Mouse (Mus musculus) neural tube, embryonic 11.5 days (tissue): ENCODE results near the gene Ctf2. TPM values are rescaled to one million over a fixed set of nuclear protein-coding genes. Genes with fewer than 3 reads are reported as not detected.
A peak's percentile ranks its signal among the peaks of the same experiment; 100 is the strongest.
"Not testable (repeated sequence)": the region's sequence is repeated elsewhere in the genome, so short reads cannot be mapped to it uniquely, and the experiment has no call there.

Experiments used
- ATAC-seq: fragments of 200-750 bp; cut with Nextera tagmentation; 2 replicates; pipeline ENCODE4 v1.8.0; 2017; ENCODE audit warnings: moderate number of reproducible peaks, mild to moderate bottlenecking, moderate TSS enrichment, moderate library complexity; ENCODE audit not compliant: insufficient read depth, low FRiP score, low TSS enrichment
- DNase-seq: peaks from one replicate; pipeline ENCODE4 v3.0.0-alpha.2; 2015; ENCODE audit warnings: low spot score
- H3K27ac ChIP-seq: fragments of 300-500 bp; sonication (generic); 2 replicates; pipeline ENCODE4 v1.5.1; 2014; ENCODE audit warnings: low read depth, mild to moderate bottlenecking, low read length
- H3K27me3 ChIP-seq: fragments of 300-500 bp; sonication (generic); 2 replicates; pipeline ENCODE4 v1.6.1; 2014; ENCODE audit warnings: mild to moderate bottlenecking, low read length, mixed read lengths; ENCODE audit not compliant: control insufficient read depth, insufficient read depth
- H3K36me3 ChIP-seq: fragments of 300-500 bp; sonication (generic); 2 replicates; pipeline ENCODE4 v1.6.1; 2014; ENCODE audit warnings: mild to moderate bottlenecking, low read length, moderate library complexity, mixed read lengths; ENCODE audit not compliant: control insufficient read depth, insufficient read depth
- H3K4me1 ChIP-seq: fragments of 300-500 bp; sonication (generic); 2 replicates; pipeline ENCODE4 v1.6.1; 2014; ENCODE audit warnings: low read length, mixed read lengths; ENCODE audit not compliant: control insufficient read depth, insufficient read depth
- H3K4me2 ChIP-seq: fragments of 300-500 bp; sonication (generic); 2 replicates; pipeline ENCODE4 v1.6.1; 2014; ENCODE audit warnings: low read depth, mild to moderate bottlenecking, moderate library complexity
- H3K4me3 ChIP-seq: fragments of 300-500 bp; sonication (generic); 2 replicates; pipeline ENCODE4 v1.5.1; 2014; ENCODE audit warnings: low read depth, low read length
- H3K9ac ChIP-seq: fragments of 300-500 bp; sonication (generic); 2 replicates; pipeline ENCODE4 v1.6.1; 2014; ENCODE audit warnings: mild to moderate bottlenecking, low read length
- H3K9me3 ChIP-seq: fragments of 300-500 bp; sonication (generic); 2 replicates; pipeline ENCODE4 v1.6.1; 2016; ENCODE audit warnings: low read length; ENCODE audit not compliant: control insufficient read depth
- WGBS: fragments of 180-500 bp; shearing (Covaris S2); extraction: QIAGEN DNeasy Blood & Tissue Kit; methylation state at CpG from one replicate; pipeline ENCODE4 v1.1.7; 2014; 5-methylcytosine and 5-hydroxymethylcytosine counted together
- polyA plus RNA-seq: library from polyadenylated mRNA; unstranded; fragments of >200 nt; fragmentation: Nextera tagmentation; extraction: Ambion mirVana; gene quantifications from 2 replicates; pipeline ENCODE4 v1.2.1, GENCODE M21; 2014

Ctf2 gene
- polyA plus RNA-seq, 1 experiment from 2014 or later, result not detected

DNA sequence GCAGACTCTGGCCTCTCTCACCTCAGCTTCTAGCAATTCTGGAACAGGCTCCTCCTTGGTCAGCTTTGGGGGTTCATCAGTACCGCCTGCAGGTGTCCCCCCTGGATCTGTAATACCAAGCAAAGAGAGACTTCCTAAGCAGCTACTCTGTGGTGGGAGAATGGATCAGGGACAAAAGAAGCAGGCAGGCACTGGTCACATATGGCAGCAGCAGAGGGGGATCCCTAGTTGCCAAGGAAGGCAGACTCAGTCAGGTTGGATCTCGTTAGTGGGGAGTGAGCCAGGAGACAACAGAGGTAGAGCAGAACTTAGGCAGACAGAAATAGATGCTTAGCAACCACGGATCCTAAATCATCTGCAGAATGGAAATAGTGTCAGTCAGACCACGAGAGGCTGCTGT lies 26.3 kb downstream of the Ctf2 start:
- no peak overlapping the region for H3K9ac ChIP-seq
- DNase-seq, result no peak
- no peaks in the 10 kb centered on the region for H3K9me3 ChIP-seq
- peaks cover 12% of the 10 kb centered on the region for H3K4me1 ChIP-seq
- ATAC-seq, result no peak
- H3K36me3 ChIP-seq, result peaks cover 2% of the 10 kb centered on the region; the same call in 1 of the 2 replicates
- WGBS, result 79% methylated on average over 4 of the region's 4 CpGs
- no peak overlapping the region for H3K4me2 ChIP-seq
- no peaks in the 10 kb centered on the region for H3K27me3 ChIP-seq
- H3K4me3 ChIP-seq, result no peak overlapping the region
- H3K27ac ChIP-seq, result no peak overlapping the region

DNA sequence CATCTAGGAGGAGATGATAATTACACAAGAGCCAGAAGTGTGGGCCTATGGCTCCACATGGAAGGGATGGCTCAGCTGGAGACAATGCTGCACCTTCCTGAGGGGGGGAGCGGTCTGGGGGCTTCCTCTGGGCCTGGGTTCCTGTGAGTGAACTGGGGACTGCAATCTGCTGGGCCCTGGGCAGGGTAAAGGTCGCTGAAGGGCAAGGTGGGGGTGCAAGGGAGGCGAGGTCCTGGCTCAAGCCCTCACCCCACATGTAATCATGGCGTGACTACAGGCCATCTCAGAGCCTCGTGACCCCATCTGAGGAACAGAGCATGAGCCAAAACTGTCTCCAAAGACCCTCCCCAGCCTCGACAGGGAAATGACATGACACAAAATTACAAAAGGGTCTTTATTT lies 27.4 kb downstream of the Ctf2 start:
- no peaks in the 10 kb centered on the region for H3K9me3 ChIP-seq
- no peaks in the 10 kb centered on the region for H3K27me3 ChIP-seq
- peaks cover 12% of the 10 kb centered on the region for H3K4me1 ChIP-seq
- DNase-seq, result no peak
- no peak for ATAC-seq
- no peak overlapping the region for H3K27ac ChIP-seq
- H3K4me3 ChIP-seq, result no peak overlapping the region
- H3K4me2 ChIP-seq, result no peak overlapping the region
- peaks cover 2% of the 10 kb centered on the region; the same call in 1 of the 2 replicates for H3K36me3 ChIP-seq
- H3K9ac ChIP-seq, result no peak overlapping the region
- 75% methylated on average over 6 of the region's 6 CpGs for WGBS

DNA sequence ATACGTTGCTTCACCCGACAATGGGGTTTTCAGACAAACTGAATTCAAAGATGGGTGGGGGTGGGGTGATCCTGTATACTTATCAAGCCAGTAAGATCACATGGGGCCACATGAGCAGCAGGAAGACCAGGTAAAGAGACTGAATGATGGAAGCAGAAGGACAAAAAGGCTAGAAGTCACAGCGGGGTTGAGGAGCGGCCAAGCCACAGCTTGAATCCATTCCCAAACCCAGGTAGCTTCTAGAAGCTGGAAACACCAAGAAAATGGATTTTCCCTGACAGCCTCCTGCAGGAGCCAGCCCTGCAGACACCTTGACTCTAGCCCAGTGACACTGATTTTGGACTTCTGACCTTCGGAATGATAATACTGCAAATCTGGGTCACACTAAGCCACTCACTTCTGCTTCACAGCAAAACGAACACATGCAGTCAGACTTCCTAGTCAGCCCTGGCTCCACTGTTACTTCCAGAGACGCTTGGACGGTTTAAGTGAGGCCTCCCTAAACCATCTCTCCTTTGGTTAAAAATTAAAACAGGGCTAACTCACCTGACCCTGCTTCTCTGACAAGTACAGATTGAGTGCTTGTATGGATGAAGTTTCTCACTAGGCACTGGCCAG lies 28.3 kb downstream of the Ctf2 start:
- ATAC-seq, result no peak
- H3K9me3 ChIP-seq, result no peaks in the 10 kb centered on the region
- H3K27me3 ChIP-seq, result no peaks in the 10 kb centered on the region
- WGBS, result 92% methylated on average over 8 of the region's 8 CpGs
- H3K36me3 ChIP-seq, result peaks cover 2% of the 10 kb centered on the region; the same call in 1 of the 2 replicates
- no peak for DNase-seq
- peaks cover 12% of the 10 kb centered on the region for H3K4me1 ChIP-seq
- H3K9ac ChIP-seq, result no peak overlapping the region
- H3K4me2 ChIP-seq, result no peak overlapping the region
- H3K4me3 ChIP-seq, result no peak overlapping the region
- no peak overlapping the region for H3K27ac ChIP-seq

DNA sequence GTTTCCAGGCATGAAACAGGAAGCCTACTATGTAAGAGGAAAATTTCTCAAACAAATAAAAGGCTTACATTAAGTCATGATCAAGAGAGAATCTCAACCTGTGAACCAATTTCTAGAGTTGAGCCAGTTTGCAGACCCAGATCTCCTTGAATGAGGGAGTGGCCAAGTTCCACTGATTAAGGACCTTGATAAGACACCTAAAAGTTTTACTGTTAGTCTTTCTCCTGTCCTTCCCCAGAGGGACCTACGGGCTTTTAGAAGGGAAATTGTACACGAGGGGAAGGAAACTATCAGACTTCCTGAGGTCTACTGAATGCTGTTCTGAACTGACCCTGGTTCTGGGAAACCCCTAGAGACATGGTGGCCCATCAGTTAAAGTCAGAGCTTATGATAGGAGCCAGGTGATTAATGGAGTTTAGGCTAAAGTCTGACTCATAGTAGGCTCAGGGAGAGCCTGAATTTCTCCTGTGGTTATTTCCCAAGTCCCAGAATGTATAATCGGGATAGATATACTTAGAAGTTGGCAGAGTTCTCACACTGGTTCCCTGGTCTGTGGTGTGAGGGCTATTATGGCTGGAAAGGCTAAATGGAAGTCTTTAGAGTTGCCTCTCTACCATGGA lies 31.1 kb downstream of the Ctf2 start:
- Histone ChIP-seq H3K9ac (no peak overlapping the region), H3K27ac (no peak overlapping the region), H3K36me3 (no peaks in the 10 kb centered on the region; the same call in 1 of the 2 replicates), H3K4me2 (no peak overlapping the region), H3K9me3 (no peaks in the 10 kb centered on the region), H3K4me3 (no peak overlapping the region), H3K27me3 (no peaks in the 10 kb centered on the region), H3K4me1 (no peaks in the 10 kb centered on the region)
- 91% methylated on average over 3 of the region's 3 CpGs for WGBS
- no peak for DNase-seq
- ATAC-seq, result no peak

DNA sequence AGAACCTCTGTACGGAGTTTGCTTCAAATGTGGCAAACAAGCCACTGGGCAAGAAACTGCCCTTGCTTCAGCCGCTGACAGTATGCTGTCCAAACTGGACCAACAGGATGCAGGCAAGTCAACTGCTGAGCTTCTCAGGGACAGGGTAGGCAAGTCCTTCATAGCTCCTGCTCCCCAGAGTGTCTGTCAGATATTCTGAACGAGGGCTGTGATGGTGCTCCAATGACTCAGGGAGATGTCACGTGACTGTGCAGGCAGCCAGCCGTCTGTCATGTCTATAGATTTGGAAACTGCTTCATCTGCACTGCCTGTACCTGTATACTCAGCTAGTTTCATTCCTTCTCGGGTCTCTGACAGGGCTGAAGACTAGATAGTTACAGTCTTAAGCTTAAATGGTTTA lies 33.0 kb downstream of the Ctf2 start:
- H3K4me1 ChIP-seq, result no peaks in the 10 kb centered on the region
- DNase-seq, result no peak
- H3K9ac ChIP-seq, result no peak overlapping the region
- H3K9me3 ChIP-seq, result no peaks in the 10 kb centered on the region
- ATAC-seq, result no peak
- no peak overlapping the region for H3K27ac ChIP-seq
- no peak overlapping the region for H3K4me2 ChIP-seq
- 84% methylated on average over 6 of the region's 6 CpGs for WGBS
- no peak overlapping the region for H3K4me3 ChIP-seq
- no peaks in the 10 kb centered on the region for H3K27me3 ChIP-seq
- H3K36me3 ChIP-seq, result no peaks in the 10 kb centered on the region; the same call in 1 of the 2 replicates

DNA sequence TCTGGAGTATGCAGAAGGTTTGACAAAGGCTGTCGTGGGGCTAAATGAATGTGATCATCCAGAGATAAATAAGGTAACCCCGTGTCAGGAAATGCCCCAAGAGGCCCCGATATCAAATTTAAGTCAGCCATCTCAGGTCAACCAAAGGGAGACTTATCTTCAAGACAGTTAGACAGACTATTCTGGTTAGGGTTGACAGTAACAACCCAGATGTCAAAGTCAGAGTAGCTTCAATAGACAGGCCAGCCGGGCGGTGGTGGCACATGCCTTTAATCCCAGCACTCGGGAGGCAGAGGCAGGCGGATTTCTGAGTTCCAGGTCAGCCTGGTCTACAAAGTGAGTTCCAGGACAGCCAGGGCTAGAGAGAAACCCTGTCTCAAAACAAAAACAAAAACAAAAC lies 38.2 kb downstream of the Ctf2 start:
- not testable (repeated sequence) for H3K36me3 ChIP-seq, H3K9me3 ChIP-seq, DNase-seq, H3K9ac ChIP-seq, H3K4me3 ChIP-seq, H3K27ac ChIP-seq, H3K27me3 ChIP-seq, H3K4me1 ChIP-seq, H3K4me2 ChIP-seq, ATAC-seq
- WGBS, result 89% methylated on average over 7 of the region's 7 CpGs

DNA sequence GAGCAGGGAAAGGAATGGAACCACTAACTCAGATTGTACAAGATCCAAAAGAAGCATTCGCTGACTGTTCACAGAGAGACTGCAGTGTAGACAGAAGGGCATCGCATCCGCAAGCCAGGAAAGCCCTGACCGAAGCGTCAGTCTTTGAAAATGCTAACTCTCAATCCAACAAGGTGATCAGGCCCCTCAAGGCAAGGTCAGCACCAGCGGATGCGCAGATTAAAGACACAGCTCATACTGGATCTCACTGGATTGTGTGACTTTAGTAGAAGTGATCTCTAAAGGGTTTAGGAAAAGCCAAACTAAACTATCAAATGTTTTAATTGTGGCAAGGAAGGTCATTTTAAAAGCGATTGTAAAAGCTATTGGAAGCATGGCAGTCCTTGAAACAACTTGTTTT lies 38.7 kb downstream of the Ctf2 start:
- H3K4me2 ChIP-seq, result no peak overlapping the region

DNA sequence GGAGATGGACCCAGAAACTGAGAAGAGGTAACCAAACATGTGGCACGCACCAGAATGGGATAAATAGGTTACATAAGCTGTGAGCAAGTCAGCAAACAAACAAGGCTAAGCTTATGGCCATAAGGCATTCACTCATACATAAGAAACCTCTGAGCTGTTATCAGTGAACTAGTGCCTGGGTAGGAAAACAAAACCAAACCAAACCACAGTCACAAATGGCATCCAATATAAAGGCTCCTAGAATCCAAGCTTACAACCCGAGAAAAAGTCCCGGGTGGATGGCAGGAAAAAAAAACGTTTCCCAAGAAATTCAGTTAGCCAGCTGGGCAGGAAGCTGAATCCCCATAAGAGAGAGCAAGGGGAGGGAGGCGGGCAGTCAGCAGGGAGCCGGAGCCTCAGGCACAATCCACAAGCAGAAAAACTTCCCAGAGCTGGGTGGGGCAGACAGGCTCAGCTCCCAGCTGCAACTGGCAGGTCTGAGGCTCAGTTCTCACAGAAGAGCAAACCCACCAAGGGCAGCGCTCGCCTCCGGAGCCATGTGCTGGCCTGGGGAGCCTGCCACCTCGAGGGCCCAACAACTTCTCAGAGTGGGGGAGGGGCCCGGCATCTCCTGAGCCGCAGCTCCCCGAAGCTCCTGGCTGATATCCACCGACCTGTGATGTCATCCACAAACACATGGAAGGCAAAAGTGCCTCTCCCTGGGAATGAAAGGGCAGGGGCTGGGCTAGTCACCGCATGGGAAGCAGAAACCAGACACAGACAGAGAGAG lies 40.6 kb downstream of the Ctf2 start:
- DNase-seq (peak; percentile 59), ATAC-seq (no peak)
- peak overlapping the region; percentile 44 for H3K9ac ChIP-seq
- H3K9me3 ChIP-seq, result no peaks in the 10 kb centered on the region
- H3K4me2 ChIP-seq, result peak overlapping the region; percentile 33
- WGBS, result 5% methylated on average over 15 of the region's 15 CpGs
- H3K27ac ChIP-seq, result peak overlapping the region; percentile 60; the same call in 1 of the 2 replicates
- H3K27me3 ChIP-seq, result no peaks in the 10 kb centered on the region
- no peaks in the 10 kb centered on the region; the same call in 1 of the 2 replicates for H3K36me3 ChIP-seq
- no peak overlapping the region for H3K4me3 ChIP-seq
- peaks cover 7% of the 10 kb centered on the region for H3K4me1 ChIP-seq

More for the DNA sequence above, 38.7 kb downstream of the Ctf2 start:
- Histone ChIP-seq H3K4me3 (no peak overlapping the region), H3K9me3 (no peaks in the 10 kb centered on the region), H3K27ac (no peak overlapping the region), H3K36me3 (no peaks in the 10 kb centered on the region; the same call in 1 of the 2 replicates), H3K4me1 (peaks cover 7% of the 10 kb centered on the region), H3K9ac (no peak overlapping the region), H3K27me3 (no peaks in the 10 kb centered on the region)
- no peak for ATAC-seq
- DNase-seq, result no peak
- 92% methylated on average over 8 of the region's 8 CpGs for WGBS
